Mouse (Mus musculus): Measurements from ENCODE around the gene Actl6a. TPM values are rescaled to one million over a fixed set of nuclear protein-coding genes. Genes with fewer than 3 reads are reported as not detected.
A peak's percentile ranks its signal among the peaks of the same experiment; 100 is the strongest.
"Not testable (repeated sequence)": the region's sequence is repeated elsewhere in the genome, so short reads cannot be mapped to it uniquely, and the experiment has no call there.

Gene Actl6a
- polyA plus RNA-seq, 1 experiment from 2014 or later = 153 TPM

DNA sequence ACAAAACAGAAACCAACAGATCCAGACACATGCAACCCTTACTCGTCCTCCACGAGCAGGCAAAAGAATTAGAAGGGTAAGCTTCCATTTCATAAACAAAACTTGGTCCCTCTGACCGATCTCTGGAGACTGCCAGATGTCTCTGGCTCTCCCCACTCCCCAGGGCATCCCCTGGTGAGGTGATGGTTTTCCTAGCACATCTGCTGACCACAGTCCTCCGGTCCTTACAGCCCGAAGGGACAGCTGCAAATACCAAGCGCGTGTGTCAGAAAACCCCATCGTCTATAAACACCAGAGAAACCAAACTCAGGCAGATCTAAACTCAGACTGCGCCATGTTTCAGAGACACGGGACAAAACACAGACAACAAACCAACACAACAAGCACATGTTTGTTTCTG is 1.5 kb upstream of the Actl6a start:
- H3K36me3 ChIP-seq (ENCODE audit: control insufficient read depth, insufficient read depth, low read length); DNase-seq (ENCODE audit: low spot score); H3K27ac ChIP-seq (ENCODE audit: low read depth, low read length); H3K4me3 ChIP-seq (ENCODE audit: low read depth, low read length); H3K9me3 ChIP-seq (replicated peaks; ENCODE audit: control insufficient read depth, low read length); H3K4me2 ChIP-seq (ENCODE audit: low read length); H3K9ac ChIP-seq (ENCODE audit: low read length); H3K27me3 ChIP-seq (replicated peaks; ENCODE audit: control insufficient read depth, insufficient read depth, low read length); H3K4me1 ChIP-seq (ENCODE audit: control insufficient read depth, insufficient read depth, low read length); ATAC-seq: not testable (repeated sequence)
- 95% methylated on average over 10 of the region's 10 CpGs for WGBS

DNA sequence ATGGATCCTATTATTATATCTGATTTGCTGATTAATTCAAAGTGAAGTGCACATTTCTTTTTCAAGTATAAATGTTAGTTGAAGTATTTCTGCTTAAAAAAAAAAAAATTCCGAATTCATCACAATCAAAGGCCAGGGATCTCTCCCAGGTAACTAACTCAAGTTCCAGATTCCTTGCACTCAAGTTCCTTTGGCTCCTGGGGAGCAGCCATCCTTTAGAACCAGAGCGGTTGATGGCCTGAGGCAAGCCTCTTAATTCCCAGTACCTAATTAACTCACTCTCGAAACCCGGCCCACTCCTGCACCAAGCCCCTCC is 1.9 kb downstream of the Actl6a start:
- Histone ChIP-seq H3K9me3 (replicated peaks; ENCODE audit: control insufficient read depth, low read length) (no peaks in the 10 kb centered on the region), H3K4me3 (ENCODE audit: low read depth, low read length) (peak overlapping the region; percentile 74), H3K4me1 (ENCODE audit: control insufficient read depth, insufficient read depth, low read length) (peaks cover 8% of the 10 kb centered on the region; the same call in 1 of the 2 replicates), H3K9ac (ENCODE audit: low read length) (no peak overlapping the region), H3K36me3 (ENCODE audit: control insufficient read depth, insufficient read depth, low read length) (peaks cover 14% of the 10 kb centered on the region), H3K4me2 (ENCODE audit: low read length) (peak overlapping the region; percentile 38), H3K27me3 (replicated peaks; ENCODE audit: control insufficient read depth, insufficient read depth, low read length) (no peaks in the 10 kb centered on the region), H3K27ac (ENCODE audit: low read depth, low read length) (no peak overlapping the region)
- no peak for ATAC-seq
- 0% methylated on average over 4 of the region's 4 CpGs for WGBS
- no peak for DNase-seq (ENCODE audit: low spot score)

DNA sequence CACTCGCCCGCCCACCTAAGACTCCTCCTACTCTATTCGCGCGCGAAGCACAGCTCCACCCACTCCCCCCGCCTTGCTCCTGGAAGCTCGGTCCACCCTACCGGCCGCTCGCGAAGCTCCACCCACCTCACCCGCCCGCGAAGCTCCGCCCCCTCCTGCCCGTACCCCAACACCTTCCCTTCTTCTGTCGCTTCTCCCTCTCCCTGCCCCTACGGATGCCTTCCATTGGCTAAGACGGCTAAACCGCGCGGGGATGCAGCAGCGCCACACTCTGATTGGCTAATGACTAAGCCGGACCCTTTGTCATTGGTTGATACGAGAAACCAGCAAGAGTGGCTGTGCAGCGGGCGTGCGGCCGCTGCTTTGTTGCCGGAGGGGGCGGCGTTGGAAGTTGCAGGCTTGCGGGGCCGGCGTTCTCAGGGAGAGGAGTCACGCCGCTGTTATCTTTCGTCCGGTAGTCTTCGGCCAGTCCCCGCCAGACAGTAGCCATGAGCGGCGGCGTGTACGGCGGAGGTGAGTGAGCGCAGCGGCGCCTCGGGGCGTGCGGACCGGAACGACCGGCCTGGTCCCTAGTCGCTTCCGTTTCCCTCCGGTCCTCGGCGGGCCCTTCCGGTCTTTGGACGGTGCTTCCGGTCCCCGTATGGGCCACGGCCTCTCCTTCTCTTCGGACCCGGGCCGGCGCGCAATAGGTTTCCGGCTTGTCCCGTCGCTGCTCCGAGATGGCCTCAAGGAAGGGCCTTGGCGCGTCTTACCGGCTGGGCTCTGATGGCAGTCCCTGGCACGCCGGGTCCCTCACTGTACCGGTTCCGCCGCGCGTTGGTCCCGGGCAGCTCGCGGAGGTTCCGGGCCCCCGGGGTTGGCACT is 2.5 kb downstream of the Actl6a start:
- peak overlapping the region; percentile 78 for H3K27ac ChIP-seq (ENCODE audit: low read depth, low read length)
- H3K36me3 ChIP-seq (ENCODE audit: control insufficient read depth, insufficient read depth, low read length) = peaks cover 20% of the 10 kb centered on the region

DNA sequence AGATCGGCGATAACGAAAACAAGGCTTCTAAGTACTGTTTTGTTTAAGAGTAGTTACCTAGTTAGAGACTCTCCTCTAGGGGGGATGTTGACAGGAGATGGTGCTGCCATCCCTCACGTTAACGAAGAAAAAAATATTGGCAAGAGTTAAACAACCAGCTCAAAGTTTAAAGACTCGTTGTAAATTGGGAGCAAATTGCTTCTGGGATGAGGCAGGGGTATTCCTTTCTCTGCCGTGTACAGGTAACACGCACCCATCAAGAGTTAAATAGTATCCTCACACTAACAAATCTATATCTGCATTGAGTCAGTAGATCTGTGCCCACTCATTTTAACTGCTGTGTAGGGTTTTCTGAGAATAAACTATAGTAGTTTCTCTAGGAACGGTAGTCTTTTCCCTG is 3.3 kb downstream of the Actl6a start:
- Histone ChIP-seq H3K4me2 (ENCODE audit: low read length) (peak overlapping the region; percentile 63), H3K4me3 (ENCODE audit: low read depth, low read length) (peak overlapping the region; percentile 74), H3K4me1 (ENCODE audit: control insufficient read depth, insufficient read depth, low read length) (peaks cover 8% of the 10 kb centered on the region; the same call in 1 of the 2 replicates), H3K9me3 (replicated peaks; ENCODE audit: control insufficient read depth, low read length) (no peaks in the 10 kb centered on the region), H3K27ac (ENCODE audit: low read depth, low read length) (peak overlapping the region; percentile 78; the same call in 1 of the 2 replicates), H3K36me3 (ENCODE audit: control insufficient read depth, insufficient read depth, low read length) (peaks cover 27% of the 10 kb centered on the region), H3K27me3 (replicated peaks; ENCODE audit: control insufficient read depth, insufficient read depth, low read length) (no peaks in the 10 kb centered on the region), H3K9ac (ENCODE audit: low read length) (peak overlapping the region; percentile 87)
- ATAC-seq (no peak), DNase-seq (ENCODE audit: low spot score) (no peak)
- WGBS = 12% methylated on average over 9 of the region's 9 CpGs

More for the DNA sequence above, 2.5 kb downstream of the Actl6a start:
- Histone ChIP-seq H3K4me2 (ENCODE audit: low read length) (peak overlapping the region; percentile 63), H3K4me3 (ENCODE audit: low read depth, low read length) (peak overlapping the region; percentile 74), H3K9me3 (replicated peaks; ENCODE audit: control insufficient read depth, low read length) (no peaks in the 10 kb centered on the region), H3K9ac (ENCODE audit: low read length) (peak overlapping the region; percentile 87), H3K27me3 (replicated peaks; ENCODE audit: control insufficient read depth, insufficient read depth, low read length) (no peaks in the 10 kb centered on the region), H3K4me1 (ENCODE audit: control insufficient read depth, insufficient read depth, low read length) (peaks cover 8% of the 10 kb centered on the region; the same call in 1 of the 2 replicates)
- peak; percentile 99 for ATAC-seq
- DNase-seq (ENCODE audit: low spot score) = peak; percentile 99
- under 1% methylated on average over 79 of the region's 90 CpGs for WGBS

DNA sequence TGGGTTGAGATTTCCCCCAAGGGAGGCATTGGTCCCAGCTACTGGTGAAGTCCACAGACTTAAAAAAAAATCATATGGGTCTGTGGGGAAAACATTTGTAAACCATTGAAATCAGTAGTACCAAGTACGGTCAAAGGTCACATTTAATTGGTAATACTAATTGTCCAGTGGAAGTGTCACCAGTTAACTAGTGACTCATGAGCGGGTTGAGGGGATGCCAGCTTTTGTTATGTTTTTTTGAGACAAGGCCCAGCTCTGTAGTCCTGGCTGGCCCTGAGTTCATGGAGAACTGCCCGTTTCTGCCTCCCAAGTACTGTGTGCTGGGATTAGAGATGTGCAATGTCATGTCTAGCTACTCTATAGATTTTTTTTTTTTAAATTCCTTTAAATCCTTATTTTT is 7.6 kb downstream of the Actl6a start:
- DNase-seq (ENCODE audit: low spot score) (no peak), ATAC-seq (no peak)
- Histone ChIP-seq H3K4me3 (ENCODE audit: low read depth, low read length) (no peak overlapping the region), H3K4me1 (ENCODE audit: control insufficient read depth, insufficient read depth, low read length) (peaks cover 8% of the 10 kb centered on the region; the same call in 1 of the 2 replicates), H3K9ac (ENCODE audit: low read length) (no peak overlapping the region), H3K36me3 (ENCODE audit: control insufficient read depth, insufficient read depth, low read length) (peaks cover 68% of the 10 kb centered on the region), H3K9me3 (replicated peaks; ENCODE audit: control insufficient read depth, low read length) (no peaks in the 10 kb centered on the region), H3K27me3 (replicated peaks; ENCODE audit: control insufficient read depth, insufficient read depth, low read length) (no peaks in the 10 kb centered on the region), H3K4me2 (ENCODE audit: low read length) (no peak overlapping the region), H3K27ac (ENCODE audit: low read depth, low read length) (no peak overlapping the region)
- WGBS = 93% methylated on average over 3 of the region's 3 CpGs

DNA sequence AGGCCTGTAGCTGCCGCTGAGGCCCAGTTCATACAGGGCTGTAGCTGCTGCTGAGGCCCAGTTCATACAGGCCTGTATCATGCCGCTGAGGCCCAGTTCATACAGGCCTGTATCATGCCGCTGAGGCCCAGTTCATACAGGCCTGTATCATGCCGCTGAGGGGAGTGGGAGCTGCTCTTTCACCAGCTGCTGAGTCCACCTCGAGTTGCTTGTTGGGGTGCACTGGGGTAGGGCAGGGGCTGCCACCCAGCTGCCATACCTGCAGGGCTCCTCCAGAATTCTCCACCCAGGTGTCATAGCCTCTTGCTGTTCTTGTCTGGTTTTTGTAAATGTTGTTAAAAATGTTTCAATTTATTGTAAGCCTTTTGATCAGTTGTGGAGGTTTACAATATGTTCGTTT is 11.3 kb downstream of the Actl6a start:
- H3K4me1 ChIP-seq (ENCODE audit: control insufficient read depth, insufficient read depth, low read length); H3K27ac ChIP-seq (ENCODE audit: low read depth, low read length); H3K4me2 ChIP-seq (ENCODE audit: low read length); H3K27me3 ChIP-seq (replicated peaks; ENCODE audit: control insufficient read depth, insufficient read depth, low read length); DNase-seq (ENCODE audit: low spot score); H3K9ac ChIP-seq (ENCODE audit: low read length); H3K9me3 ChIP-seq (replicated peaks; ENCODE audit: control insufficient read depth, low read length); ATAC-seq; H3K4me3 ChIP-seq (ENCODE audit: low read depth, low read length): not testable (repeated sequence)
- WGBS = 93% methylated on average over 6 of the region's 6 CpGs
- peaks cover 94% of the 10 kb centered on the region for H3K36me3 ChIP-seq (ENCODE audit: control insufficient read depth, insufficient read depth, low read length)

DNA sequence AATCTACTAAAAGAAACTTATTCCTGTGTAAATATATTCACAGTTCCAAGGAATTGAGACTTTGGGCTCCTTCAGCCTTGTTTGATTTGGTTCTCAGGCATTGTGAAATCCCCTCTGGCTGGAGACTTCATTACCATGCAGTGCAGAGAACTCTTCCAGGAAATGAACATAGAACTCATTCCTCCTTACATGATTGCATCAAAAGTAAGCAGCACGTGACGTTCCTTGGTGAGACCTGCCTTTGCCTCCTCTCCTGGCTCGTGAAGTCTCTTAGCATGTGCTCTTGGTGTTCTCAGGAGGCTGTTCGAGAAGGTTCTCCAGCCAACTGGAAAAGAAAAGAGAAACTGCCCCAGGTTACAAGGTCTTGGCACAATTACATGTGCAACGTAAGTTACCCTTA is 12.2 kb downstream of the Actl6a start:
- Histone ChIP-seq H3K4me2 (ENCODE audit: low read length) (no peak overlapping the region), H3K4me1 (ENCODE audit: control insufficient read depth, insufficient read depth, low read length) (no peaks in the 10 kb centered on the region), H3K9ac (ENCODE audit: low read length) (no peak overlapping the region), H3K27me3 (replicated peaks; ENCODE audit: control insufficient read depth, insufficient read depth, low read length) (no peaks in the 10 kb centered on the region), H3K36me3 (ENCODE audit: control insufficient read depth, insufficient read depth, low read length) (peaks cover 94% of the 10 kb centered on the region), H3K27ac (ENCODE audit: low read depth, low read length) (no peak overlapping the region), H3K4me3 (ENCODE audit: low read depth, low read length) (no peak overlapping the region), H3K9me3 (replicated peaks; ENCODE audit: control insufficient read depth, low read length) (no peaks in the 10 kb centered on the region)
- DNase-seq (ENCODE audit: low spot score) = no peak
- WGBS = 96% methylated on average over 5 of the region's 5 CpGs
- no peak for ATAC-seq

DNA sequence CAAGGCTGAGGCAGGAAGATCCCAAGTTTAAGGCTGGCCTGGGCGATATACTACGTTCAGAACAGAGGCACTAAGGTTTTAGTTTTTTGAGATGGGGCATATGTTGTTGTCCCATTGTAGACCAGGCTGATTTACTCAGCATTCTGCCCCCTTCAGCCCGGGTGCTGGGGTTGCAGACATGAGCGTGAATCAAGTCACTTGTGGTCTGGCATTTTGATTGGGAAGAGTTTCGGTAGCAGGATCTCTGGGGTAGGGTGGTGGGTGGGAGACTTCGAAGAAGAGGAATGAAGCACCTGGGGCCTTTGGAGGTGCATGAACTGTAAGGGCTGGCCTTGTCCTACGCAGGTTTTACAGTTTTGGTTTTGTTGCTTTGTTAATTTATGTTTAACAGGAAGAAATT is 18.1 kb downstream of the Actl6a start:
- 96% methylated on average over 7 of the region's 7 CpGs for WGBS
- Histone ChIP-seq H3K36me3 (ENCODE audit: control insufficient read depth, insufficient read depth, low read length) (peaks cover 92% of the 10 kb centered on the region), H3K9me3 (replicated peaks; ENCODE audit: control insufficient read depth, low read length) (no peaks in the 10 kb centered on the region), H3K27ac (ENCODE audit: low read depth, low read length) (no peak overlapping the region), H3K4me1 (ENCODE audit: control insufficient read depth, insufficient read depth, low read length) (no peaks in the 10 kb centered on the region), H3K4me3 (ENCODE audit: low read depth, low read length) (no peak overlapping the region), H3K27me3 (replicated peaks; ENCODE audit: control insufficient read depth, insufficient read depth, low read length) (no peaks in the 10 kb centered on the region), H3K4me2 (ENCODE audit: low read length) (no peak overlapping the region), H3K9ac (ENCODE audit: low read length) (no peak overlapping the region)
- ATAC-seq (no peak), DNase-seq (ENCODE audit: low spot score) (no peak)

DNA sequence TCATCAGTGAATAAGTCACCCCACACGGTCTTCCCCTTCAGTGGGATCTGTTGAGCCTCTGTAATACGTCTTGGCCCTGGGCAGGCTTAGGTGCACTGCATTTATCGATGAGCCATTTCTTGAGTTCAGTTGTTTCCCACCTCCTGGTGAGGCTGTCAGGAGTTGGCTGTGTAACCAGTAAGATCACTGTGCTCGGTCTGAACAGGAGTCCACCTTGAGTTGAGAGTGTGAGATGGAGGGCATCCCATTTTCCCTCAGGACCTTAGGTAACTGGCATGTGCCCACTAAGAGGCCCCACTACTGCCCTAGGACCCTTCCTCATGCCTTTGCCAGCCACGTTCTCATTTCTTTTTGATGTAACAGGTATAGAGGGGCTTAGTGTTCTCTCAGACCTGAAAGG is 19.9 kb downstream of the Actl6a start:
- Histone ChIP-seq H3K9me3 (replicated peaks; ENCODE audit: control insufficient read depth, low read length) (no peaks in the 10 kb centered on the region), H3K4me1 (ENCODE audit: control insufficient read depth, insufficient read depth, low read length) (no peaks in the 10 kb centered on the region), H3K4me2 (ENCODE audit: low read length) (no peak overlapping the region), H3K27ac (ENCODE audit: low read depth, low read length) (no peak overlapping the region), H3K9ac (ENCODE audit: low read length) (no peak overlapping the region), H3K4me3 (ENCODE audit: low read depth, low read length) (no peak overlapping the region), H3K36me3 (ENCODE audit: control insufficient read depth, insufficient read depth, low read length) (peaks cover 94% of the 10 kb centered on the region), H3K27me3 (replicated peaks; ENCODE audit: control insufficient read depth, insufficient read depth, low read length) (no peaks in the 10 kb centered on the region)
- ATAC-seq = no peak
- no peak for DNase-seq (ENCODE audit: low spot score)
- 87% methylated on average over 5 of the region's 5 CpGs for WGBS
